Mouse (Mus musculus) A20 (cell line): ENCODE measurements around the gene Vmn2r35.
"Not testable (repeated sequence)": the region's sequence is repeated elsewhere in the genome, so short reads cannot be mapped to it uniquely, and the experiment has no call there.

Source experiments
- DNase-seq: peaks from one replicate; pipeline ENCODE4 v3.0.0-alpha.2; 2011; ENCODE audit warnings: low read depth, low spot score

The Vmn2r35 gene

DNA sequence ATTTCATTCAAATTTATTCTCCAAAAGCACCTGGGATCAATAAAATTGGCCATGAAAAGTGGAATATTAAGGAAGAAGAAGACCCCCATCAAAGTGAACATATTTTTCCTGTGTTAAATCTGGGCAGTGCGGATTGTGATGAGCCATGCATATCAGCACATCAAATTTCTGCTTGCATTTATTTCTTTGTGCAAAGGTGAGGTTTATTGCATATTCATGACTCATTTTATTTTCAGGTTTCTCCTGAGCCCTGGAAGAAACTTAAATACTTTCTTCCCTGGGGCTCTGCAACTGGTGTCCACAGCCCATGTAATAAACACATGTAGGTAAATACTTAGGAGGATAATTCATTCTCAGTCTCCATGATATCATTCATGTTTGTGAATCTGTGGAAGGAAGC lies at the start of gene Vmn2r35:
Vmn2r35 (minus strand) TSS at position 101 of the 400 bp plus-strand sequence.
- DNase-seq, result not testable (repeated sequence)

DNA sequence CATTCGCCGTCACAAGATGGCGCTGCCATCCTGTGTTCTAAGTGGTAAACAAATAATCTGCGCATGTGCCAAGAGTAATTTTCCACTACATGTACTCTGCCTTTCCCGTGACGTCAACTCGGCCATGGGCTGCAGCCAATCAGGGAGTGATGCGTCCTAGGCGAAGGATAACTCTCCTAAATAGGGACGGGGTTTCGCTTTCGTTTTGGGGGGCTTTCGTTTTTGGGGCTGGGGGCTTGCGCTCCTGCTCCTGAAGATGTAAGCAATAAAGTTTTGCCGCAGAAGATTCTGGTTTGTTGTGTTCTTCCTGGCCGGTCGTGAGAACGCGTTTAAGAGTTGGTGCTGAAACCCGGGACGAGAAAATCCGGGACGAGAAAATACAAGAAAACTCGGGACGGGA lies 25.5 kb downstream of the Vmn2r35 start:
- DNase-seq, result not testable (repeated sequence)
